Mouse (Mus musculus) MEL (cell line): ENCODE results near the gene Zfp365. TPM values are rescaled to one million over a fixed set of nuclear protein-coding genes. Genes with fewer than 3 reads are reported as not detected.
A peak's percentile ranks its signal among the peaks of the same experiment; 100 is the strongest.

Source experiments
- DNase-seq: peaks from one replicate; pipeline ENCODE4 v3.0.0; 2011; ENCODE audit warnings: low read depth, low spot score
- H3K27ac ChIP-seq: 2 replicates; pipeline ENCODE4 v1.5.1; 2012; ENCODE audit warnings: low read depth, mild to moderate bottlenecking, control low read depth, low read length, moderate library complexity; ENCODE audit not compliant: control insufficient read depth
- H3K27me3 ChIP-seq, 2 experiments: fragments of 150-350 bp in 1 of 2; sonication (generic) in 1 of 2; 2 replicates each; pipeline ENCODE4 v1.6.1; 2012; ENCODE audit warnings: low read length in 2 of 2, mild to moderate bottlenecking in 2 of 2, improper control_type of control experiment in 1 of 2, moderate library complexity in 1 of 2; ENCODE audit not compliant: insufficient read depth in 2 of 2, control insufficient read depth in 1 of 2
- H3K36me3 ChIP-seq, 2 experiments: 2 replicates each; pipeline ENCODE4 v1.6.1; 2012 to 2014; ENCODE audit warnings: low read length in 2 of 2, improper control_type of control experiment in 1 of 2, inconsistent platforms in 1 of 2, mild to moderate bottlenecking in 1 of 2; ENCODE audit not compliant: insufficient read depth in 2 of 2, control insufficient read depth in 1 of 2
- H3K4me1 ChIP-seq, 2 experiments: fragments of 150-350 bp in 1 of 2; sonication (generic) in 1 of 2; 2 replicates each; pipeline ENCODE4 v1.6.1; 2012; ENCODE audit warnings: low read length in 2 of 2, improper control_type of control experiment in 1 of 2, mild to moderate bottlenecking in 1 of 2; ENCODE audit not compliant: insufficient read depth in 2 of 2, control insufficient read depth in 1 of 2
- H3K4me3 ChIP-seq, 2 experiments: fragments of 150-350 bp in 1 of 2; sonication (generic) in 1 of 2; 2 replicates each; pipeline ENCODE4 v1.5.1; 2012; ENCODE audit warnings: low read depth in 2 of 2, low read length in 2 of 2, mild to moderate bottlenecking in 2 of 2, moderate library complexity in 2 of 2, control low read depth in 1 of 2, improper control_type of control experiment in 1 of 2; ENCODE audit not compliant: control insufficient read depth in 1 of 2, insufficient read depth in 1 of 2
- H3K79me2 ChIP-seq: 2 replicates; pipeline ENCODE4 v1.6.1; 2012; ENCODE audit warnings: mild to moderate bottlenecking, low read length, moderate library complexity; ENCODE audit not compliant: control insufficient read depth, poor library complexity, insufficient read depth
- H3K9ac ChIP-seq: 2 replicates; pipeline ENCODE4 v1.6.1; 2012; ENCODE audit warnings: low read depth, mild to moderate bottlenecking, control low read depth, low read length, moderate library complexity; ENCODE audit not compliant: control insufficient read depth, poor library complexity, severe bottlenecking
- H3K9me3 ChIP-seq: fragments of 150-350 bp; sonication (generic); replicated peaks from 2 replicates; pipeline ENCODE4 v1.6.1; 2012; ENCODE audit warnings: mild to moderate bottlenecking, low read length, improper control_type of control experiment, moderate library complexity; ENCODE audit not compliant: insufficient read depth
- CHD1 ChIP-seq: IDR thresholded peaks from 2 replicates; pipeline ENCODE4 v1.6.1; 2012; ENCODE audit warnings: low read depth, mild to moderate bottlenecking, inconsistent platforms, low read length, improper control_type of control experiment
- CHD2 ChIP-seq: IDR thresholded peaks from 2 replicates; pipeline ENCODE4 v1.6.1; 2011; ENCODE audit warnings: low read length, improper control_type of control experiment
- CTCF ChIP-seq, 3 experiments: IDR thresholded peaks in 2 of 3; conservative IDR thresholded peaks in 1 of 3; 2 replicates each; pipeline ENCODE4 v1.5.1; 2011 to 2012; ENCODE audit warnings: low read length in 3 of 3, low read depth in 2 of 3, mild to moderate bottlenecking in 2 of 3, improper control_type of control experiment in 1 of 3, inconsistent platforms in 1 of 3, mixed read lengths in 1 of 3, moderate library complexity in 1 of 3; ENCODE audit not compliant: control insufficient read depth in 1 of 3, insufficient read depth in 1 of 3, poor library complexity in 1 of 3, severe bottlenecking in 1 of 3
- E2F4 ChIP-seq: IDR thresholded peaks from 2 replicates; pipeline ENCODE4 v1.6.1; 2011; ENCODE audit warnings: low read depth, low read length, improper control_type of control experiment, borderline replicate concordance
- EP300 ChIP-seq, 2 experiments: IDR thresholded peaks; 2 replicates each; pipeline ENCODE4 v1.6.1; 2011; ENCODE audit warnings: improper control_type of control experiment in 2 of 2, low read length in 2 of 2, low read depth in 1 of 2, mild to moderate bottlenecking in 1 of 2
- GATA1 ChIP-seq: IDR thresholded peaks from 2 replicates; pipeline ENCODE4 v1.6.1; 2011; ENCODE audit warnings: low read depth, low read length, improper control_type of control experiment
- HCFC1 ChIP-seq: IDR thresholded peaks from 2 replicates; pipeline ENCODE4 v1.6.1; 2012; ENCODE audit warnings: low read depth, mild to moderate bottlenecking, inconsistent platforms, low read length, improper control_type of control experiment, moderate library complexity
- JUND ChIP-seq: IDR thresholded peaks from 2 replicates; pipeline ENCODE4 v1.6.1; 2011; ENCODE audit warnings: low read depth, mild to moderate bottlenecking, improper control_type of control experiment, low read length
- MAFK ChIP-seq: IDR thresholded peaks from 2 replicates; pipeline ENCODE4 v1.6.1; 2011; ENCODE audit warnings: low read depth, mild to moderate bottlenecking, low read length, improper control_type of control experiment, borderline replicate concordance
- MYB ChIP-seq: IDR thresholded peaks from 2 replicates; pipeline ENCODE4 v1.6.1; 2011; ENCODE audit warnings: mild to moderate bottlenecking, low read depth, low read length, improper control_type of control experiment
- NELFE ChIP-seq: IDR thresholded peaks from 2 replicates; pipeline ENCODE4 v1.6.1; 2011; ENCODE audit warnings: low read depth, low read length, improper control_type of control experiment
- NRF1 ChIP-seq: IDR thresholded peaks from 2 replicates; pipeline ENCODE4 v1.6.1; 2014; ENCODE audit warnings: low read depth, mild to moderate bottlenecking, inconsistent platforms, low read length, improper control_type of control experiment, moderate library complexity; ENCODE audit not compliant: poor library complexity, insufficient read depth, severe bottlenecking
- POLR2A ChIP-seq, 2 experiments: IDR thresholded peaks; 2 replicates each; pipeline ENCODE4 v1.6.1; 2011 to 2012; ENCODE audit warnings: low read length in 2 of 2, mild to moderate bottlenecking in 2 of 2, control low read depth in 1 of 2, improper control_type of control experiment in 1 of 2, low read depth in 1 of 2, moderate library complexity in 1 of 2; ENCODE audit not compliant: control insufficient read depth in 1 of 2, insufficient read depth in 1 of 2, poor library complexity in 1 of 2
- RAD21 ChIP-seq: IDR thresholded peaks from 2 replicates; pipeline ENCODE4 v1.6.1; 2011; ENCODE audit warnings: mild to moderate bottlenecking, low read depth, low read length, improper control_type of control experiment
- SMC3 ChIP-seq: IDR thresholded peaks from 2 replicates; pipeline ENCODE4 v1.6.1; 2011; ENCODE audit warnings: low read depth, low read length, improper control_type of control experiment
- TAL1 ChIP-seq: IDR thresholded peaks from 2 replicates; pipeline ENCODE4 v1.6.1; 2012; ENCODE audit warnings: mild to moderate bottlenecking, inconsistent platforms, low read length, moderate library complexity, mixed read lengths
- ZC3H11A ChIP-seq: IDR thresholded peaks from 2 replicates; pipeline ENCODE4 v1.6.1; 2012; ENCODE audit warnings: low read depth, mild to moderate bottlenecking, inconsistent platforms, low read length, improper control_type of control experiment
- polyA plus RNA-seq, 2 experiments: library from polyadenylated mRNA; stranded (reverse) in 1 of 2; unstranded in 1 of 2; fragments of >175 nt in 1 of 2; fragments of >200 nt in 1 of 2; gene quantifications; 2 replicates each; pipeline versions ENCODE4 v1.2.1 to v1.2.4; 2012; ENCODE audit warnings: low replicate concordance in 2 of 2, low read depth in 1 of 2; ENCODE audit not compliant: insufficient read length in 2 of 2, insufficient read depth in 1 of 2, missing spikeins in 1 of 2
- total RNA-seq: library from RNA; depleted of rRNA; stranded (reverse); fragments of 300-350 nt; gene quantifications from 2 replicates; pipeline ENCODE4 v1.2.3, GENCODE M21; 2012

Zfp365 gene
- total and polyA plus RNA-seq, 3 experiments: not detected

DNA sequence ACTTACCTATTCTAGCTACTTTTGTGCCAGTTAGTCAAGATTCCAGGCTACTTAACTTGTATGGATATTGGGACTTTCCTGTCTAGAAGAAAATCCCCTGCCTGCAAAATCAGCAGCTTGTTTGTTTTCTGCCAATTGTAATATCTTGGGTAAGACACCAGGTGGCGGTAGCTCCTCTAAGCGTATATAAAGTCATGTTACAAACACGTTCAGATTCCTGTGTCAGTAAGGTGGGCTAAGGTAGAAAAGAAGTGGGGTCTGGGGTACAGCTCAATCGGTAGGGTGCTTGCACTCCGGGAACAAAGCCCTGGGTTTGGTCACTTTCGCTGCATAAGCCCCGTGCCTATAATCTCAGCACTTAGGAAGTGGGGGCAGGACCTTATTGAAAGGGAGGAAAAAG is 50.1 kb downstream of the Zfp365 start:
- no peak overlapping the region for H3K9ac ChIP-seq
- no peaks in the 10 kb centered on the region for H3K9me3 ChIP-seq
- TF ChIP-seq CHD1 (no peak), NRF1 (no peak), MAFK (no peak), ZC3H11A (peak; percentile 46), POLR2A (IDR thresholded peaks at IDR 0.05; ENCODE audit: control insufficient read depth in 1 of 2, insufficient read depth in 1 of 2, low read depth in 1 of 2, low read length in 2 of 2, poor library complexity in 1 of 2) (no peak), SMC3 (peak; percentile 77), MYB (no peak), CTCF (IDR thresholded peaks at IDR 0.05 in 2 of 3, conservative IDR thresholded peaks at IDR 0.05 in 1 of 3; ENCODE audit: control insufficient read depth in 1 of 3, insufficient read depth in 1 of 3, low read depth in 2 of 3, low read length in 3 of 3, poor library complexity in 1 of 3, severe bottlenecking in 1 of 3) (peak in 2 of 3 experiments; percentile 56 to 69; a peak in 4 of 6 replicates), TAL1 (no peak), NELFE (no peak), RAD21 (peak; percentile 50), CHD2 (no peak), HCFC1 (no peak)
- H3K36me3 ChIP-seq: no peaks in the 10 kb centered on the region
- H3K4me3 ChIP-seq: no peak overlapping the region
- no peaks in the 10 kb centered on the region for H3K79me2 ChIP-seq
- H3K27ac ChIP-seq: no peak overlapping the region
- DNase-seq: peak; percentile 33
- H3K27me3 ChIP-seq: no peaks in the 10 kb centered on the region
- H3K4me1 ChIP-seq: no peaks in the 10 kb centered on the region

GRCm38 (mm10) chr10:67858878-67859277 is 53.6 kb downstream of the Zfp365 start:
- Histone ChIP-seq H3K79me2 (no peaks in the 10 kb centered on the region), H3K27ac (no peak overlapping the region), H3K27me3 (no peaks in the 10 kb centered on the region), H3K4me3 (no peak overlapping the region), H3K4me1 (no peaks in the 10 kb centered on the region), H3K9me3 (no peaks in the 10 kb centered on the region), H3K9ac (no peak overlapping the region), H3K36me3 (no peaks in the 10 kb centered on the region)
- peak; percentile 78 for DNase-seq
- peak; percentile 84 for TF ChIP-seq SMC3
- TF ChIP-seq GATA1: no peak
- peak; percentile 90 for TF ChIP-seq RAD21
- peak; percentile 85 to 87 (median 86) for TF ChIP-seq CTCF (IDR thresholded peaks at IDR 0.05 in 2 of 3, conservative IDR thresholded peaks at IDR 0.05 in 1 of 3; ENCODE audit: control insufficient read depth in 1 of 3, insufficient read depth in 1 of 3, low read depth in 2 of 3, low read length in 3 of 3, poor library complexity in 1 of 3, severe bottlenecking in 1 of 3)
- TF ChIP-seq E2F4: no peak
- no peak for TF ChIP-seq JUND
- TF ChIP-seq ZC3H11A: peak; percentile 79
- no peak for TF ChIP-seq EP300 (IDR thresholded peaks at IDR 0.05; ENCODE audit: low read depth in 1 of 2, low read length in 2 of 2)
- TF ChIP-seq TAL1: no peak
